Mouse (Mus musculus) c-Kit-positive CD71-positive TER-119-positive erythroid progenitor cells, embryonic 14.5 days (primary cell): ENCODE data around the gene Get4.

Source experiments
- DNase-seq: peaks from one replicate; pipeline ENCODE4 v3.0.0-alpha.2; 2013; ENCODE audit warnings: low spot score

Gene Get4

DNA sequence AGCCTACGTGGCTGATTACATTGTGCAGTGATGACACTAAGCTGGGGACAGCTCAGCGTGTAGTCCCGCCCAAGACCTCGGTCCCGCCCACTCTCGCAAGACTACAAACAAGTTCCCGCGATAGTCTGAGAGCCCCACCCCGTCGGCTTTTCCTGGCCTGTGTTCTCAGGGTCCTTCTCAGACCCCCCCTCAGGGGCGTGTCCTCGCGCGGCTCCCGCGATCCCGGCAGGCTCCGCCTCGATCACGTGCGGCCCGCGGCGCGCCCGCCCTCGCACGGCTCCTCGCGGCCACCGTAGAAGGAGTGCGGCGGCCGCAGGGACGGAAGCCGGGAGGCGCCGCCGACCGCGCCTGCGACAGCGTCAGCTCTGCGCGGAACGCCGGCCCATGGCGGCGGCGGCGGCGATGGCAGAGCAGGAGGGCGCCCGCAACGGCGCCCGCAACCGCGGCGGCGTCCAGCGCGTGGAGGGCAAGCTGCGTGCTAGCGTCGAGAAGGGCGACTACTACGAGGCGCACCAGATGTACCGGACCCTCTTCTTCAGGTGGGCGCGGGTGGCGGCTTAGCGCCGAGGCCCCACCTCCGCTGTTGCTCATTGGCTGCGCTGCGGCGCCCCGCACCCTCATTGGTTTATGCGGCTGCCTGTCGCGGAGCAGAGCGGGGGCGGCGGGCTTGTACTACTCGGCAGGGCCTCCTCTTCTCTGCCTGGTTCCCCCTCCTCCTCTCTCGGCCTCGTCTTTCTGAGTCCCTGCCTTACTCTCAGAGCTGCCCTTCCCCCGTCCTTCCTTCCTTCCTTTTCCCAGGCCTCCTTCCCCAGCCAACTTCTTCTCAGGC, at the start of gene Get4:
TSS of gene Get4 (plus strand) at position 244 of the 829 bp plus-strand sequence.
- DNase-seq, result peak; percentile 98

DNA sequence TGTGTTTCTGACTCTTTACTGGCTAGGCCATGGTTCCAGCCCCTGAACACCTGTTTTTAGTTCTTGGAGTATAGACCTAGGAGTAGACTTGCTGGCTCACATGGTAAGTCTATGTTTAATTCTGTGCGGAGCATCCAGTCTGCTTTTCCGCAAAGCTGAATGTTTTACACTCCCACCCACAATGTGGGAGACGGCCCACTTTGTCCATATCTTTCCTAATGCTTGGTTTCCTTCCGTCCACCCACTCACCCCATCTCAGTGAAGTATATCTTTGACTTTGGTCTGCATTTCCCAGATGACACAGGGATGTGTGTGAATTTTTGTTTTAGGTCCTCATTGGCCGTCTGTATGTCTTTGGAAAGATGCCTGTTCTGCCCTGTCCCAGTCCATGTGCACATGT, 48.8 kb upstream of the Get4 start:
- no peak for DNase-seq

DNA sequence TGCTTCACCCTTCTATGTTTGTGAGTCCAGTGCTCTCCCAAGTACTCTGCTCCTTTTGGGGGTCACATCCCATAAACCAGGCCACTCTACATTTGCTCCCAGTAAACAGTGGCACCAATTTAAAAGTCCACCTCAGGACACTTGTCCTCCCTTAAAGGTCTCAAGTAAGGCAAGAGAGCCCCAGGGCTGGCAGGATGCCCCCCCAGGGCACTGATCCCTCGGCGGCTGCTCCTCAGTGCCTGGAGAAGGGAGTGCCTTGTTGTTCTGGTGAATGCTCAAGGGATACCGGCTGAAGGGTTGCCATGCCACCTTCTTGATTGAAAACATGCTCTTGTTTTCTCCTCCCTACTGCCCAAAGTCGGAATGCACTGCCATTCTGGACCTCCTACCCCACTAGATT, 46.0 kb upstream of the Get4 start:
- no peak for DNase-seq

DNA sequence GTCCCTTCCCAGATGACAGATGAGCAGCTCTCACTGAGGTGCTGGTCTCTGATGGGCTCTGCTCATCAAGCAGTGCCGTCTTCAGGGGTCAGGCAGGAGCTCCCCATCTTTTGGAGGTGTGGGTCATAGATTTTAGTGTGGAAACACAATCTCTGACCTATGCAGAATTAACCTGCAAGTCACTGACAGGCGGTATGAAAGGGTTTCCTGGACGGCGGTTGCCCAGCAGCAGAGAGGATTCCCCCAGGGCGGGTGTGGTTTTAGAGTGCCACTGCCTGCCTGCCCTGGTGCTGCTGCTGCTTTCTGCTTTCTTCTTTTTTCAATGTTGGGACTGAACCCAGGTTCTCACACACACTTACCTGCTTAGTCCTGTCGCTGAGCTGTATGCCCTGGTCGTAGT, 45.6 kb upstream of the Get4 start:
- no peak for DNase-seq

DNA sequence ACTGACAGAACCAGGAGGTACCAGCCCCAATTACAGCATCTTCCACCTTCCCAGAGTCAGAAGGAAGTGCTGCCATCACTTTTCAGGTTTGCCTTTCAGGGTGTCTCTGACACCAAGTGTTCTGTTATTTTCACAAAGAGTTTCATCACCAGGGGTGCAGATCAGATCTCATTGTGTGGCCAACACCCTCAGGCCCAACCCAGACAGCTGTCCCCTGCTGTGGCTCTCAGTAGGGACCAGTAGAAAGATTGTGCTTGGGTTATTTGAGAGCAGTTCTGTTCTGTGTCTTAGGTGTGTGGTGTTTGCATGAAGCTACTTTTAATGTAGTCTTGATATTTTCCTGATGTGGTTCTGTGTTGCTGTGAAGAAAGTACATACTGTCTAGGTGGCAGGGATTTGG, 43.9 kb upstream of the Get4 start:
- no peak for DNase-seq

DNA sequence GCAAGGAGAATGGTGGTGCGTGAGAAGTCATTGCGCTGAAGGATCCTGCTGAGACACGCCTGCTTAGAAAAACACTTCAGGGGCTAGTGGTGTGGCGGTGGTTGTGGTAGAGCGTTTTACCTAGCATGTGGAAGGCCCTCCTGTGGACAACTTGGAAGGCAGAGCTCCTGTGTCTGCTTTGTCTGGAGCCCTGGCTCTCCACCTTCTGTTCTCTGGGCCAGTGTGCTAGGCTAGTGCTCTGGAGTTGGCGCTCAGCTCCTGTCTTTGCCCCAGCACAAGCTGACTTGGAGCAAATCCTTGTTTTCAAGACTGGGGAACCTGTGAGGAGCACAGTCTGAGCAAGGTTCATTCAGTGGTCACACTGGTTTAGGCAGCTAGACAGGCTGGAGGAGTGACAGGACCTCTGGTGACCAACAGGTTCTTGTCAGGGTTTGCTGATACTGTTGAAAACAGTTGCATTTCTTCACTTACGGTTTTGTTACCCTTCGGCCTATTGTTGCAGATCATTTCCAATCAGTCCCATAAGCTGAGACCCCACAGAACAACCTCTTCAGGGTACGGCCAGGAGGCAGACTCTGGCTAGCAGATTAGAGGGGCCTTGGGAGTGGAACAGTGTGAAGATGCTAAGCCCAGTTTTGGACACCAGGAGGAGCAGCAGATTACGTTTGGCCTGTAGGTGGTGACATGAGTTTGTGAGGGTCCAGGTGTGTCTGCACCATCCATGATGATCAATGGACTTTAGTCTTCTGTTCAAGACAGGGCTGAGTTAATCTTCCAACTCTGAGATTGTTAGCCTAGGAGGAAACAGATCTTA, 43.0 kb upstream of the Get4 start:
- no peak for DNase-seq

DNA sequence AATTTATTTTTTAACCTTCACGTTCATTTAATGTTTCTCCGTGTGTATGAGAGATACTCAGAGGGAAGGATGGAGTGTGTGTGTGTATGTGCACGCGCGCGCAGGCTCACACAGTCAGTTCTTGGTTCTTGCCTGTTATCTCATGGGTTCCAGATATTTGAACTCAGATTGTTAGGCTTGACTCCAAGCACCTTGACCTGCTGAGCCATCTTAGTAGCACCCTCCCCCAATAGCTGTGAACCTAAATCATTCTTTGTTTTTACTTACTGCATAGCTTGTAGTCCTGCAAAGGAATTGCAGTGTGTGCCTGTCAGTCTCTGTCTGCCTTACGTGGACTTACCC, 42.5 kb upstream of the Get4 start:
- no peak for DNase-seq

DNA sequence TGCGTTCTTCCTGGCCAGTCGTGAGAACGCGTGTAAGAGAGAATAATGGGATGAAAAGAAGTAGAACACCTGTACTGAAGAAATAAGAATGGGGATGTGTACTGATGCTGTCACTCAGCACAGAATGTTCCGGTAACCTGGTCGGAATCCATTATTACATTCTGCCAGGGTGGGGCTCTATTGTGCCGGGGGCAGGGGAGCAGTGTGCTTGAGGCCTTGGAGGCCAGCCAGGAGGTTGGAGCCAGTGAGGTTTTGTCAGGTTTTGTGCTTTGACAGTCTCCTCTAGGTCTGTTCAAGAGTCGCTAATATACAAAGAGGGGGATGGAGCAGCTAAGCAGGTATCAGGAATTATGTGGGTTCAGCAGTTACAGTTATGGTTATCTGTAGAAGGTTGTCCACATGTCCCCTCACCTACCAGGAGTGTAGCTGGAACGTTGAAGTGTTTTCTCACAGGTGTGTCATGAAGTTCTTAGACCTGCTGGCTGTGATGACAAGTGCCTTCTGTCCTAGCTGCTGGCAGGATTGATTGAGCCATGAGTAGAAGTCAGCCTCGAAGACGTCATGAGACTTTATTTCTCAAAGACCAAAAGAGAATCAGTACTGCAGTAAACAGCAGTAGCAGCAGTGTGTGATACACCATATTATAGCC, 40.3 kb upstream of the Get4 start:
- no peak for DNase-seq

DNA sequence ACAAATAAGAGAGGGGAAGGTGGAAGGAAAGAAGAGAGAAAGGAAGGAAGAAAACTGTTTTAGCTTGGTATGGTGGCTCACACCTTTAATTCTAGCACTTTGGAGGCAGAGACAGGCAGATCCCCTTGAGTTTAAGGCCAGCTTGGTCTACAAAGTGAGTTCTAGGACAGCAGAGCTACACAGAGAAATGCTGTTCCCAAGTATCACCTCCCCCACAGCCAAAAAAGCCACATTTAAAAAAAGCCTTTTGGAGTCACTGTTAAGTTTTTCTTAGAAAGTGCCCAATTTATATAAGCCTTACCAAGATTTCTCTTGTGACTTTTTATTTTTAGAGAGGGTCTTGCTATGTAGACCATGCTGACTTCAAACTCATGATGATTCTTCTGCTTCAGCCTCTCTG, 37.8 kb upstream of the Get4 start:
- no peak for DNase-seq

DNA sequence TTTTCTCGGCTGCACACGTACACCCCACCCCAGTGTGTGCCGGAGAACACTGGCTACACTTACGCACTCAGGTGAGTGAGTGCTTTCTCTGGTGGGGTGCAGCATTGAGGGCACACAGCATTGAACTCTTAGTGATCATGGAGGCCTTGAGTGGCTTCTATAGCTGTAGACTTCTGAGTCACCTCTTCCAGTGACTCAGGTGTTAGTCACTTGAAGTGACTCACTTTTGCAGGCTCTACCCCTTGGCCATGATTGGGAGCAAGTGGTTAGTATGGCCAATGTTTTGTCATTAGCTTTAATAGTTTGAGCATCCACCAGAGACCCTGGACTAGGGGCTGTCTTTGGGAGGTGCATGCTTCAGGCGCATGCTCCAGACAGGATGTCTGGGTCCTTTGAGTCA, 36.9 kb upstream of the Get4 start:
- DNase-seq, result no peak

DNA sequence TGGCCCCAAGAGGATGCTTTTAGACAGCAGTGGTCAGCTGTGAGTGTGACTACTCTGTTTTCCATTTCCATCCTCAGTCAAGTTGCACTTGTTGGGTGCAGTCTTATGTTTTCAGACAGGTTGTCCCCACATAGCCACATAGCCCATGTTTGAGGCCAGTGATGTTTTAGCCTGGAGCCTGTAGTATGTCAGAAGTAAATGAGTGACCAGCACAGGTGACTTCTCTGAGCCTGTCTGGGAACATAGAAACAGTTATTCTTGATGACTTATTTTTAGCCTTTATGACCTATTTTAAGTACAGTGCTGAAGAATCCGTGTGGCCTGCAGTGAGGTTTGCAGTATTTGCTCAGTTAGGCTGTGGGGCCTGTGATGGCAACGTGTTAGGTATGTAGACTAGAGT, 36.0 kb upstream of the Get4 start:
- DNase-seq, result no peak

DNA sequence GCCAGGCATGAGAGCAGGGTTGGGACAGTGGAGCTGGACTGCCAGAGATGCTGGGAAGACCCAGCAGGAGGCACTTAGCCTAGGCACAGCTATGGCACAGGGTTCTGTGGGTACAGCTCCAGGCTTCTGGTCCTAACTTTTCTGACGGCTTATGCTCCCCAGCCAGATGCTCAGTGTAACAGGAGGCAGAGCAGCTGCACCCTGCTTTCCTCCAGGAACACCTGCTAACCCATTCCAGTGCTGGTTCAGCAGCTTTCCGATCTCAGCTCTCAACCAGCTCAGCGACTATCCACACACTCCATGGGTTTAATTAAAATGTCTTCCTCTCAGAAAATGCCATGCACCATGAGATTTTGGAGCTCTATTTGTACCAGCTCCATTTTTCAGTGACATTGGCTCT, 35.4 kb upstream of the Get4 start:
- no peak for DNase-seq

DNA sequence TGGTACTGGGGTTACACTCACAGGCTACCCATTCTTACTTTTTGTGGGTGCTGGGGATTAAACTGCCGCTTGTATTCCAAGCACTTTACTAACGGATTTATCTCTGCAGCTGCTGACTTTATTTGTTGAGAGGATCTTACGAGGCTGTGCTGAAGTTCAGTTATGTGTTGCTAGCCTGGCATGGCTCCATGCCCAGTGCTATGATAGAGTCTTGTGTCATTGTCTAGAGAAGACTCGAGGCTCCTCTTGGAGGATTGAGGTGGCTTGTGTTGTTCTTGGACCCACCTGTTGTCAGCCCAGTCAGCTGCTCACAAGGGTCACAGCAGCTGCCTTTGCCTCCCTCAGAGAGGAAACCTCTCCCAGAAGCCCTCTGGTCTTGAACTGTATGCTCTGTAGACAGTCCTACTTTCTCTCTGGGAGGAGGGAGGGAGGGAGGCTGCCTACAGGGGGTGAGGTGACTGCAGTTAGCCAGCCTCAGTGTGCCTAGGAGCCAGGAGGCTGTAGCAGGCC, 32.1 kb upstream of the Get4 start:
- no peak for DNase-seq

DNA sequence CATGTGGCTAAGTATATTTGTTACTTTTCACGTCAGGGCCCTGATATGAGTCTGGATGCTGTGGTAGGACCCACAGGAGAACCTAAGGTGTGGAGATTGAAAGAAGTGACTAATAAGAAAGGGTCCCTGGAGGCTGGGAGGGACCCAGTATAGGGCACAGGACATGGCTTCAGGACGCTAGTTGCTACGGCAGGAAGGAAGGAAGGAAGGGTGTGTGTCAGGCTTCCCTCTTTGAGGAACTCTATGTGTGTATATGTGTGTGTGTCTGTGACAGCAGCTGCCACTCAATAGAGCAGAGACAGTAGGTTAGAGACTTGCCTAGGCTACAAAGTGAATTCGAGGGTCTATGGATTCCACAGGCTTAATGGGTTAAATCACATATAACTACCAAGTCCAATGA, 31.5 kb upstream of the Get4 start:
- no peak for DNase-seq

DNA sequence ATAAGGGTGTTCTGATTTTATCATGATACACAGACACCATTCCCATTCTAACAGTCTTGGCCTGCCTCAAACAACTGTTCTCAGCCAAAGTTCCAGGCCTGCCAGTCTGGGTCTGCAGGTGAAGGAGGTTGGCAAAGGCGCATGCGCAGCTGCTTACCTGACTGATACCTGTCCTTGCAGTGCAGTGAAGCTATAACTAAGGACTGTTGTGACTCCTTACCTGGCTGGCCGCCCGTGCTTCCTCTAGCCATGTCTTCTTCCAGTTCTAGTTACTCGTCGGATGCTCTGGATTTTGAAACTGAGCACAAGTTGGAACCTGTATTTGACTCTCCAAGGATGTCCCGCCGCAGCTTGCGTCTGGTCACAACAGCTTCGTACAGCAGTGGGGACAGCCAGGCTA, 28.8 kb upstream of the Get4 start:
- DNase-seq, result no peak

DNA sequence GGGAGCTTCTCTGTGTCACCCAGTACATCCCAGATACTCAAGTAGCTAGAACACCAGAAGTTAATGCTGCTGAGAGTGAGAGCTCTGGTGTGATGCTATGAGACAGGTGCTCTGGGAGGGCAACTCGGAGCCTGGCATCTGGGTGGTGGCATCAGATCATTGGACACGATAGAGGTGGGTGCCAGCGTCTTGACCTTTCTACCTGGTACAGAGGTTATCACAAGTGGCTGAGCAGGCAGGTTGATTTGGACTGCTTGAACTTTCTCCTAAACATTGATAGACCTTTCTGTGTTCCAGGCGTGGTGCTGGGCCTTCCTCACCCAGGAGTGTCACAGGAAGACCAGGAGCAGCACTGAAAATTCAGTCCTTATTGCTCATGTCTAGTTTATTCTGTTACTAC, 24.9 kb upstream of the Get4 start:
- no peak for DNase-seq

DNA sequence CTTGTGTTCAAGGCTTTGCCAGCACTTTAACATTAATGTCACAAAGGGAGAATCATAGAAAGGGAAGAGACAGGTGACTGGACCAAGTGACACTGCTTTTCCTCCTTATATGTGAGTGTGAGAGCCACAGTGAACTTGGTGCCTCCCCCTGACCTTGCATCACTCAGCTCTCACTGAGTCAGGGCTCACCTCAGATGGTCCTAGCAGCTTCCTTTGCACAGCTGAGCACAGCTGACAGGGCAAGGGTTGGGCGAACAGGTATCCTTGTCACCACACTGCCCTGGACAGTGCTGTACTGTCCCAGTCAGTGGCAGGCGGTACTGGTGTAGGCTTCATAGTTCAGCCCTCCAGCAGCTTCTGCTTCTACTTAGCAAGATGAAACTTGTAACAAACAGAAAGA, 24.5 kb upstream of the Get4 start:
- DNase-seq, result no peak

DNA sequence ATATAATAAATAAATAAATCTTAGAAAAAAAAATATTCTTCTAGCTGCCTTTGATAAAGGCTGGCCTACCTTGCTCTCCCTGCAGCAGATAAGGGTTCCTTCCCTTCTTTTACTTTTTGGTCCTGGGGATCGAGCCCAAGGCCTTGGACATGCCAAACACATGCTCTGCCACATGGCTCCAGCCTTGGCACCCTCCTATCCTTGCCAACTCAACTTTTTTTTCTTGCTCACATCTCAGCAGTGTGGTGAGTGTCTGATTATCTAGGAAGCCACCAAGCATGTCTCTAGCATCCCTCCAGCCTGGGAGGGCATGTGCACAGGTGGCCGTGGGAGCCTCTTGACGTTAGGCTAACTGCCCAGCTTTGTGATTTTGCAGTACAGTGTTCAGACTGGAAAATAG, 23.8 kb upstream of the Get4 start:
- DNase-seq, result no peak

DNA sequence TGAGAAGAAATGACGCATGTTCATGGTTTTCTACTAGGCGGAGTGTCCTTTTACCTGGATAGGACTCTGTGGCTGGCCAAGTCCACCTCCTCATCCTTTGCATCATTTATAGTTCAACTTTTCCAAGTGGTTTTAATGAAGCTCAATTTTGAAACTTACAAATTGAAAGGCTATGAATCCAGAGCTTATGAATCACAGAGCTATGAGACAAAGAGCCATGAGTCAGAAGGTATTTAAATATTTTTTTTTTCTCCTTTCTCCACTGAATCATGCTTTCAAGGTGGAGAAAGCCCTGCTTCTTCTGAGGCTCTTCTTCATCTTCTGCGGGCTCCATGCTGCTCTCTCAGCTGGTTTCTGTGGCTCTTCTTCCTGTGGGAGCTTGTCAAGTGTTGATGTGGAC, 22.4 kb upstream of the Get4 start:
- DNase-seq, result no peak

DNA sequence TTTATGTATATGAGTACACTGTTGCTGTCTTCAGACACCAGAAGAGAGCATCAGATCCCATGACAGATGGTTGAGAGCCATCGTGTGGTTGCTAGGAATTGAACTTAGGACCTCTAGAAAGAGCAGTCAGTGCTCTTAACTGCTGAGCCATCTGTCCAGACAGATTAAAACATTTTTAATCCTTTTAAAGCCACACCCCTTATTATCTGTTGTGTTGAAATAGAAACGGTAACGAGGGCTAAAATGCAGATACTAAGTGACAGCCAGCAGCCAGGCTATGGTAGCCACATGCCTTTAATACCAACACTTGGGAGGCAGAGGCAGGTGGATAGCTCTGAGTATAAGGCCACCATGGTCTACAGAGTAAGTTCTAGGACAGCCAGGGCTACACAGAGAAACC, 20.0 kb upstream of the Get4 start:
- no peak for DNase-seq

DNA sequence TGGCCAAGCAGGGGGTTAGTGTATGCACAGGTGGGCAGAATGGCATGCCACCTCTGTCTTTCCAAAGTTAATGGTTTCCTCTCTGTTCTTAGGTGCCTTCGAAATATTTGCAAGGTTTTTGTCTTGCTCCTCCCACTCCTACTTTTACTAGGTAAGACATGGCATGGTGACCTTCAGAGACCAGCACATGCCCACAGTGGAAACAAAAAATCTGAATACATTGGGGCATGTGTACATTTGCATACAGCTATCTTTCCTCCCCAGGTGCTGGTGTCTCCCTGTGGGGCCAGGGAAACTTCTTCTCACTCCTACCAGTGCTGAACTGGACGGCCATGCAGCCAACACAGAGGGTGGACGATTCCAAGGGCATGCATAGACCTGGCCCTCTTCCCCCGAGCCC, 17.7 kb upstream of the Get4 start:
- no peak for DNase-seq

DNA sequence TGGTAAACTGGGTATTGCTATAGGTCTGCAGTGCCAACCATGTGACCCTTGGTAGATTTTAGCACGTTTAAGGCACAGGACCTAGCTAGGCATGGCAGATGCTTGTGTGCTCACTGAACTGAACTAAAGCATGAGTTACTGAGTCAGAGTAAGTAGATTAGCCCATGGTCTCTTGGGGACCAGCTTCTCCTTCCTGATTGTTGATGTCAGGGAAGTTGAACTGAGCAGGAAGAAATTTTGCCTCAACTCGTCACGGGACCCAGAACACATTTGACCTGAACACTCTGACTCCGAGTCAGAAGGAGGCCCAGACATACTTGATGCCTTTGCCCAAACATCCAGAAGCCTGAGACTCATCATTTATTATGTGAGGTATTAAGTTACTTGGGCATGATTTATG, 14.7 kb upstream of the Get4 start:
- no peak for DNase-seq
